Mouse (Mus musculus): ENCODE data around the gene Mkln1. TPM values are rescaled to one million over a fixed set of nuclear protein-coding genes. Genes with fewer than 3 reads are reported as not detected.

Mkln1 gene
- polyA plus RNA-seq (2012; rRNA removed; ENCODE audit: low replicate concordance): 38.6 and 42.7 TPM in 2 replicates

DNA sequence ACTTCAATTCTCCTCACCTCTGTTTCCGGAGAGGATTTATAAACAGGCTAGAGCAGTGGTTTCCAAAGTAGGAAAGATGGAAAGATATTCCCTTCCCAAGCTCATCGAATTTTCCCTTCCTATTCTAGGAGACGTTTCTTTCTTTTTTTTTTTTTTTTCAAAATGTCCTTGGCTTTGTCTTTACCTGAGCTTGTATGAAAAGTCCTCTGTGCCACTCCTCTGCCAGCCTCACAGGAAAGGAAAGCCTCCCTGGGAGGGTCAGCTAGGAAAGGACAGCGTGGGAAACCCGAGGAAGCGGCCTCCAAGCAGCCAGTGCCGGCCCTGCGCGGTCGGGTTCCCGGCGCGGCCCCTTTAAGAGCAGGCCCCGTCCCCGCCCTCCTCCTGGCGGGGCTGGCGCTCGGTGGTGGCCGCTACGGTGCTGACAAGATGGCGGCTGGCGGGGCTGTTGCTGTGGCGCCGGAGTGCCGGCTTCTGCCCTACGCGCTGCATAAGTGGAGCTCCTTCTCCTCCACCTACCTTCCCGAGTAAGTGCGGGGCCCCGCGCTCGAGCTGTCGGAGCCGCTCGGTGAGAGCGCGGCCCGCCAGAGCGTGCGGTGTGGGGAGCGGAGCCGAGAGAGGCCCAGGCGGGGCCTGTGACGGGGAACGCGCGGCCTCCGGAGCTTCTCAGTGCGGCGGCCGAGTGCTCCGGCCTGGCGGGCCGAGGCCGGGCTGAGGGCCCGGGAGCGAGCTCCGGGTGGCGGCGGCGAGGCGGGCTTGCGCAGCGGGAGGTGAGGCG lies at the start of gene Mkln1:
Gene Mkln1 (plus strand): TSS at position 305 of the 775 bp plus-strand sequence.

DNA sequence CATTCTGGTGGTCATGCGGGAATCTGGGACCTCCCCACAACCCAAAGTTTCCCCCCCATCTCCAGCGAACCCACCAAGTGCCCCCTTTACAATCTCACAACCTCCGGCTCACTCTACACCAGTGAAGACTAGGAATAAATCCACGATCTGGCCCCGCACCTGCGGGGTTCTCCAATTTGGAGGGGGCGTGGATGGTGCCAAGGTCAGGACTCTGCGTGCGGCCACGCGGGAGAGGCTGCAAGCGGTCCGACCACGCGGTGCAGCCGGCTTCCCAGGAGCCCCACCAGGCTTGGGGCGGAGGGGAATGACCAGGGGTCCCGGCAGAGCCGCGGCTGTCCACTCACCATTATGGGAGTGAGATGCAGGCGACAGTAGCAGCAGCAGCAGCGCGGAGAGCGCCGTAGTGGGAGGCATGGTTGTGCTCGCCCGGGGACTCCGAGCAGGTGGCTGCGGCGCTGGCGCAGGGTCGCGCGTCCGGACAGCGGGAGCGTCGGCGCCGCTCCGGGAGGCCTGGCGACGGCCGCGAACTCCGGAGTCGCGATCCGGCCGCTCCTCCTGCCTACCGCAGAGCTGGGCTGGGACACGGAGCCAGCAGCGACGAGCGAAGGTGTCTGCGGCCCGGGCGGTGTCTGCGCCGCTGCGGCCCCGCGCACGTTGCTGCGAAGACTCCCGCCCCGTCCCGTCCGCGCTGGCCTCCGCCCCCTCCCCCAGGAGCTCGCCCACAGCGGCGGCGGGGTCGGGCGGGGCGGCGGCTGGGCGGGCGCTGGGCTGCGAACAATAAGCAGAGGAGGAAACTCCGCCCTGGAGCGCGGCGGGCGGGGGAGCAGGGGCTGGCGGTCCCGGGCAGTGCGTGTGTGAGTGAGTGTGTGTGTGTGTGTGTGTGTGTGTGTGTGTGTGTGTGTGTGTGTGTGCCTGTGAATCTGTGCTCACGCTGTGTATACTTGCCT lies 165.0 kb downstream of the Mkln1 start, which contains the start of gene Podxl:
Gene Podxl (minus strand): TSS at position 747 of the 947 bp plus-strand sequence.

Other genes starting within 250 kb of the Mkln1 start
- gene Podxl, start 165.2 kb downstream of the Mkln1 start, polyA plus RNA-seq (2012; rRNA removed; ENCODE audit: low replicate concordance): 47.2 and 61.9 TPM in 2 replicates